Mouse (Mus musculus) G1E (cell line): ENCODE measurements at regions not wholly inside any gene's neighbourhood (a gene's known extent, or its start where the extent isn't known, plus 50 kb on each side); places are given as distances from the start of the nearest gene placed in this dataset.

Experiments used
- CTCF ChIP-seq: IDR thresholded peaks from 2 replicates; pipeline ENCODE4 v1.5.1; 2012; ENCODE audit warnings: low read depth, low read length, inconsistent platforms, mixed read lengths
- GATA2 ChIP-seq: IDR thresholded peaks from 2 replicates; pipeline ENCODE4 v1.6.1; 2012; ENCODE audit warnings: low read depth, low read length, inconsistent platforms, borderline replicate concordance
- POLR2AphosphoS5 ChIP-seq: IDR thresholded peaks from 2 replicates; pipeline ENCODE4 v1.6.1; 2012; ENCODE audit warnings: low read depth, low read length, inconsistent platforms; ENCODE audit not compliant: insufficient replicate concordance
- TAL1 ChIP-seq: conservative IDR thresholded peaks from 2 replicates; pipeline ENCODE4 v1.6.1; 2012; ENCODE audit warnings: low read depth, low read length, inconsistent platforms, mixed read lengths

- TF ChIP-seq CTCF (no peak), TAL1 (no peak), POLR2AphosphoS5 (no peak), GATA2 (no peak)
Observed at GRCm38 (mm10) chr10:124362795-124363194, 1026.5 kb downstream of the Slc16a7 start.
